In genomic region chr14:75130501-75131318, GRCm38 (mm10) we compare ENCODE assay signal across 8 mouse cellular contexts. TPM values are rescaled to one million over a fixed set of nuclear protein-coding genes. Genes with fewer than 3 reads are reported as not detected.
DNase-seq lines count a peak whose midpoint lies in the region; ATAC-seq and TF ChIP-seq lines count a peak whose summit lies in the region.

Gene Lrrc63, minus strand, starts transcription at chr14:75130881.
Gene Lcp1, plus strand, starts transcription at chr14:75131101.

- H3K9ac ChIP-seq in heart, embryonic 11.5 days (ENCODE audit: low read depth, low read length), result peak within 1 kb of the TSS; percentile 68
- peak within 1 kb of the TSS; percentile 47 for H3K9ac ChIP-seq in kidney, embryonic 15.5 days
- peak within 1 kb of the TSS; percentile 83 for H3K9ac ChIP-seq in liver, adult 2 months (ENCODE audit: low read depth, low read length)

- H3K27me3 ChIP-seq in heart, embryonic 11.5 days (ENCODE audit: control insufficient read depth, insufficient read depth, low read length), result no peaks in the 10 kb centered on the region
- peaks cover 16% of the 10 kb centered on the region for H3K27me3 ChIP-seq in kidney, embryonic 15.5 days
- H3K27me3 ChIP-seq in liver, adult 2 months (ENCODE audit: control insufficient read depth, insufficient read depth, low read length), result no peaks in the 10 kb centered on the region

- peak within 1 kb of the TSS; percentile 90 for H3K4me2 ChIP-seq in heart, embryonic 11.5 days
- H3K4me2 ChIP-seq in kidney, embryonic 15.5 days, result peak within 1 kb of the TSS; percentile 95

- peak; percentile 95 for ATAC-seq in heart, embryonic 11.5 days (replicated peaks; ENCODE audit: insufficient number of reproducible peaks, low FRiP score, low TSS enrichment)
- peak; percentile 97 for ATAC-seq in kidney, embryonic 15.5 days (replicated peaks; ENCODE audit: low FRiP score)
- peak; percentile 96 for ATAC-seq in monocyte, adult 5-6 weeks (replicated peaks; ENCODE audit: insufficient number of reproducible peaks, low FRiP score, low TSS enrichment, poor library complexity, severe bottlenecking)

- WGBS in heart, embryonic 11.5 days (ENCODE audit: insufficient replicate concordance), result under 1% methylated on average over 30 of the region's 42 CpGs
- under 1% methylated on average over 40 of the region's 42 CpGs for WGBS in kidney, embryonic 15.5 days
- under 1% methylated on average over 42 of the region's 42 CpGs for WGBS in liver, adult 2 months

- H3K4me1 ChIP-seq in embryonic fibroblast, embryonic 13.5 days (ENCODE audit: control insufficient read depth, insufficient read depth, low read length), result no peaks in the 10 kb centered on the region
- no peaks in the 10 kb centered on the region for H3K4me1 ChIP-seq in heart, embryonic 11.5 days (ENCODE audit: control insufficient read depth, insufficient read depth, low read length)
- peaks cover 10% of the 10 kb centered on the region for H3K4me1 ChIP-seq in kidney, embryonic 15.5 days
- H3K4me1 ChIP-seq in liver, adult 2 months (ENCODE audit: control insufficient read depth, insufficient read depth, low read length), result peaks cover 5% of the 10 kb centered on the region; the same call in 1 of the 2 replicates

- no peaks in the 10 kb centered on the region for H3K36me3 ChIP-seq in heart, embryonic 11.5 days (ENCODE audit: control insufficient read depth, insufficient read depth, low read length)
- no peaks in the 10 kb centered on the region for H3K36me3 ChIP-seq in kidney, embryonic 15.5 days
- peaks cover 2% of the 10 kb centered on the region; the same call in 1 of the 2 replicates for H3K36me3 ChIP-seq in liver, adult 2 months (ENCODE audit: control insufficient read depth, insufficient read depth, low read length)

- TF ChIP-seq CTCF in embryonic fibroblast, embryonic 13.5 days (IDR thresholded peaks at IDR 0.05; ENCODE audit: borderline replicate concordance, insufficient read depth, low read length), result no peak
- peak; percentile 22; the same call in 1 of the 2 replicates for TF ChIP-seq CTCF in liver, adult 2 months (IDR thresholded peaks at IDR 0.05; ENCODE audit: low read depth, low read length)

- DNase-seq in layer of hippocampus, adult 11-12 months (ENCODE audit: low spot score), result peak; percentile 81
- no peak for DNase-seq in layer of hippocampus, adult 9-10 months (ENCODE audit: low spot score)
- peak; percentile 83 for DNase-seq in liver, adult 2 months (ENCODE audit: extremely low read depth, low read depth, low spot score)
- peak; percentile 76 to 83 for DNase-seq in spleen, postnatal 36 days (ENCODE audit: low spot score in 2 of 2)

- no peak within 1 kb of the TSS for H3K27ac ChIP-seq in embryonic fibroblast, embryonic 13.5 days (ENCODE audit: insufficient read depth, low read length)
- H3K27ac ChIP-seq in heart, embryonic 11.5 days (ENCODE audit: low read depth, low read length), result peak within 1 kb of the TSS; percentile 35; the same call in 1 of the 2 replicates
- 0 out of 2 replicates have a peak within 1 kb of the TSS, but pooled peaks have one; percentile 37 for H3K27ac ChIP-seq in kidney, embryonic 15.5 days
- peak within 1 kb of the TSS; percentile 66 for H3K27ac ChIP-seq in liver, adult 2 months (replicated peaks; ENCODE audit: insufficient read depth, low read depth, low read length)

- H3K4me3 ChIP-seq in embryonic fibroblast, embryonic 13.5 days (ENCODE audit: insufficient read depth, low read length), result peak within 1 kb of the TSS; percentile 62
- peak within 1 kb of the TSS; percentile 65 for H3K4me3 ChIP-seq in heart, embryonic 11.5 days (ENCODE audit: low read depth, low read length)
- H3K4me3 ChIP-seq in kidney, embryonic 15.5 days (replicated peaks), result peak within 1 kb of the TSS; percentile 65
- H3K4me3 ChIP-seq in liver, adult 2 months (ENCODE audit: insufficient read depth, low read depth, low read length), result peak within 1 kb of the TSS; percentile 85

- H3K79me2 ChIP-seq in liver, adult 2 months (ENCODE audit: control insufficient read depth, insufficient read depth, low read length), result peaks cover 22% of the 10 kb centered on the region

- H3K9me3 ChIP-seq in heart, embryonic 11.5 days (replicated peaks; ENCODE audit: control insufficient read depth, low read length), result no peaks in the 10 kb centered on the region
- H3K9me3 ChIP-seq in kidney, embryonic 15.5 days (replicated peaks), result no peaks in the 10 kb centered on the region

- TF ChIP-seq POLR2A in embryonic fibroblast, embryonic 13.5 days (IDR thresholded peaks at IDR 0.05; ENCODE audit: low read depth, low read length), result no peak
- TF ChIP-seq POLR2A in liver, adult 2 months (IDR thresholded peaks at IDR 0.05; ENCODE audit: extremely low read depth, insufficient read depth, low read length), result peak; percentile 85

RNA-seq across cellular contexts. Expression of gene Lrrc63, which starts in this region (rescaled TPM):
- polyA plus RNA-seq in embryonic fibroblast, embryonic 13.5 days (2011; ENCODE audit: insufficient read length, low read depth, missing spikeins), result not detected in 2 replicates
- not detected in 2 replicates for polyA plus RNA-seq in heart, embryonic 11.5 days (2014; fragmentation: Nextera tagmentation; extraction: Ambion mirVana)
- polyA plus RNA-seq in kidney, embryonic 15.5 days (2015; fragmentation: Nextera tagmentation; extraction: Ambion mirVana), result not detected in 2 replicates
- under 0.01 TPM in 1 of 2 replicates, not detected in the other for total RNA-seq in liver, adult 2 months (2014; rRNA removed)
- polyA plus RNA-seq in liver, adult 2 months (2012; rRNA removed), result 0.04 TPM in 1 of 2 replicates, not detected in the other
- total RNA-seq in monocyte, adult 5-6 weeks (2017), result 0.19 to 0.64 TPM (median 0.49 TPM) in 3 replicates

RNA-seq across cellular contexts. Expression of gene Lcp1, which starts in this region (rescaled TPM):
- polyA plus RNA-seq in embryonic fibroblast, embryonic 13.5 days (2011; ENCODE audit: insufficient read length, low read depth, missing spikeins), result 1.0 and 8.6 TPM in 2 replicates
- 33.0 and 35.7 TPM in 2 replicates for polyA plus RNA-seq in heart, embryonic 11.5 days (2014; fragmentation: Nextera tagmentation; extraction: Ambion mirVana)
- 21.1 and 21.9 TPM in 2 replicates for polyA plus RNA-seq in kidney, embryonic 15.5 days (2015; fragmentation: Nextera tagmentation; extraction: Ambion mirVana)
- total RNA-seq in liver, adult 2 months (2014; rRNA removed), result 55.5 and 71.8 TPM in 2 replicates
- polyA plus RNA-seq in liver, adult 2 months (2012; rRNA removed), result 15.5 and 19.2 TPM in 2 replicates
- total RNA-seq in monocyte, adult 5-6 weeks (2017), result 842 to 930 TPM (median 888 TPM) in 3 replicates

Comparison
In these comparisons a context has a peak if more than half of its experiments do, and no peak if none do; other contexts are left out.
1. RNA of gene Lcp1 (total RNA-seq): 842 to 930 TPM in monocyte, adult 5-6 weeks; 55.5 to 71.8 TPM in liver, adult 2 months; every median in the first group is over 10 times any median in the second.
2. Peak in every context shown above with its lines, with median percentiles within 50 percentile points of each other: H3K4me3 ChIP-seq, ATAC-seq and H3K9ac ChIP-seq.